Mouse (Mus musculus) liver, postnatal 0 days (tissue): ENCODE results near the gene Six1. TPM values are rescaled to one million over a fixed set of nuclear protein-coding genes. Genes with fewer than 3 reads are reported as not detected.
"Not testable (repeated sequence)": the region's sequence is repeated elsewhere in the genome, so short reads cannot be mapped to it uniquely, and the experiment has no call there.

Experiments used
- ATAC-seq: fragments of 200-750 bp; cut with Nextera tagmentation; 2 replicates; pipeline ENCODE4 v1.8.0; 2017; ENCODE audit warnings: mild to moderate bottlenecking, moderate library complexity
- DNase-seq: peaks from one replicate; pipeline ENCODE4 v3.0.0-alpha.2; 2016
- H3K27ac ChIP-seq: fragments of 300-500 bp; sonication (generic); 2 replicates; pipeline ENCODE4 v1.5.1; 2014; ENCODE audit warnings: antibody characterized with exemption, moderate library complexity, mild to moderate bottlenecking, low read depth
- H3K27me3 ChIP-seq: fragments of 300-500 bp; sonication (generic); 2 replicates; pipeline ENCODE4 v1.6.1; 2014; ENCODE audit warnings: low read length, control low read depth, mixed read lengths; ENCODE audit not compliant: insufficient read depth
- H3K36me3 ChIP-seq: fragments of 300-500 bp; sonication (generic); replicated peaks from 2 replicates; pipeline ENCODE4 v1.6.1; 2014; ENCODE audit warnings: mild to moderate bottlenecking, control low read depth, low read length, moderate library complexity, mixed read lengths; ENCODE audit not compliant: insufficient read depth
- H3K4me1 ChIP-seq: fragments of 300-500 bp; sonication (generic); 2 replicates; pipeline ENCODE4 v1.6.1; 2014; ENCODE audit warnings: antibody characterized with exemption, mild to moderate bottlenecking, control low read depth; ENCODE audit not compliant: insufficient read depth
- H3K4me2 ChIP-seq: fragments of 300-500 bp; sonication (generic); 2 replicates; pipeline ENCODE4 v1.6.1; 2014; ENCODE audit warnings: low read depth, mild to moderate bottlenecking, low read length, moderate library complexity, mixed read lengths
- H3K4me3 ChIP-seq: fragments of 300-500 bp; sonication (generic); 2 replicates; pipeline ENCODE4 v1.5.1; 2014; ENCODE audit warnings: low read depth, low read length
- H3K9ac ChIP-seq: fragments of 300-500 bp; sonication (generic); replicated peaks from 2 replicates; pipeline ENCODE4 v1.6.1; 2014; ENCODE audit warnings: mild to moderate bottlenecking, moderate library complexity
- H3K9me3 ChIP-seq: fragments of 300-500 bp; sonication (generic); 2 replicates; pipeline ENCODE4 v1.6.1; 2016; ENCODE audit warnings: mild to moderate bottlenecking, control low read depth, low read length, mixed read lengths
- CTCF ChIP-seq: sonication (generic); IDR thresholded peaks from 2 replicates; pipeline ENCODE4 v1.5.1; 2016; ENCODE audit warnings: antibody characterized with exemption, low read depth
- EP300 ChIP-seq: IDR thresholded peaks from 2 replicates; pipeline ENCODE4 v1.6.1; 2016; ENCODE audit warnings: antibody characterized with exemption, low read depth, mild to moderate bottlenecking
- WGBS: fragments of 180-500 bp; shearing (Covaris S2); extraction: QIAGEN DNeasy Blood & Tissue Kit; methylation state at CpG from one replicate; pipeline ENCODE4 v1.1.7; 2014; ENCODE audit not compliant: insufficient replicate concordance; 5-methylcytosine and 5-hydroxymethylcytosine counted together
- polyA plus RNA-seq: library from polyadenylated mRNA; unstranded; fragments of >200 nt; fragmentation: Nextera tagmentation; extraction: Ambion mirVana; gene quantifications from 2 replicates; pipeline ENCODE4 v1.2.1, GENCODE M21; 2015

The Six1 gene
- polyA plus RNA-seq, 1 experiment from 2014 or later = 0.04 TPM

GRCm38 (mm10) chr12:73088911-73089310, 35.2 kb upstream of the Six1 start:
- H3K9me3 ChIP-seq = no peaks in the 10 kb centered on the region
- H3K27ac ChIP-seq = no peak overlapping the region
- no peak for TF ChIP-seq CTCF
- TF ChIP-seq EP300 = no peak; the same call in 1 of the 2 replicates
- no peaks in the 10 kb centered on the region for H3K36me3 ChIP-seq
- no peaks in the 10 kb centered on the region for H3K27me3 ChIP-seq
- H3K4me3 ChIP-seq = no peak overlapping the region
- DNase-seq (peak; percentile 49), ATAC-seq (peak; percentile 62)
- 40% methylated on average over 5 of the region's 5 CpGs for WGBS
- H3K9ac ChIP-seq = no peak overlapping the region
- no peak overlapping the region for H3K4me2 ChIP-seq
- H3K4me1 ChIP-seq = 0 out of 2 replicates have a peak, but pooled peaks cover 2% of the 10 kb centered on the region

GRCm38 (mm10) chr12:73088500-73088899, 34.8 kb upstream of the Six1 start:
- TF ChIP-seq EP300 (no peak), CTCF (no peak)
- Histone ChIP-seq H3K27me3 (no peaks in the 10 kb centered on the region), H3K9ac (no peak overlapping the region), H3K4me1 (0 out of 2 replicates have a peak, but pooled peaks cover 2% of the 10 kb centered on the region), H3K4me3 (no peak overlapping the region), H3K9me3 (no peaks in the 10 kb centered on the region), H3K4me2 (no peak overlapping the region), H3K27ac (no peak overlapping the region), H3K36me3 (no peaks in the 10 kb centered on the region)
- WGBS = 58% methylated on average over 5 of the region's 5 CpGs
- ATAC-seq (no peak), DNase-seq (no peak)

- TF ChIP-seq CTCF (no peak), EP300 (no peak)
- Histone ChIP-seq H3K27me3 (no peaks in the 10 kb centered on the region), H3K27ac (no peak overlapping the region), H3K36me3 (no peaks in the 10 kb centered on the region), H3K4me1 (0 out of 2 replicates have a peak, but pooled peaks cover 2% of the 10 kb centered on the region), H3K4me2 (no peak overlapping the region), H3K9me3 (no peaks in the 10 kb centered on the region), H3K4me3 (no peak overlapping the region), H3K9ac (no peak overlapping the region)
- WGBS = 88% methylated on average over 7 of the region's 7 CpGs
- no peak for DNase-seq
- ATAC-seq = no peak
Measured at GRCm38 (mm10) chr12:73087086-73087485, 33.4 kb upstream of the Six1 start.

GRCm38 (mm10) chr12:73085739-73086630, 32.3 kb upstream of the Six1 start:
- H3K27ac ChIP-seq = no peak overlapping the region
- H3K9ac ChIP-seq = no peak overlapping the region
- H3K9me3 ChIP-seq = no peaks in the 10 kb centered on the region
- no peaks in the 10 kb centered on the region for H3K27me3 ChIP-seq
- H3K36me3 ChIP-seq = no peaks in the 10 kb centered on the region
- H3K4me3 ChIP-seq = no peak overlapping the region
- 0 out of 2 replicates have a peak, but pooled peaks cover 2% of the 10 kb centered on the region for H3K4me1 ChIP-seq
- no peak overlapping the region for H3K4me2 ChIP-seq
- DNase-seq = no peak
- no peak for TF ChIP-seq EP300
- no peak for TF ChIP-seq CTCF
- ATAC-seq = no peak
- 43% methylated on average over 11 of the region's 11 CpGs for WGBS

GRCm38 (mm10) chr12:73083773-73084172, 30.1 kb upstream of the Six1 start:
- DNase-seq (no peak), ATAC-seq (no peak)
- H3K27ac ChIP-seq = no peak overlapping the region
- H3K9me3 ChIP-seq = no peaks in the 10 kb centered on the region
- 0 out of 2 replicates have a peak, but pooled peaks cover 2% of the 10 kb centered on the region for H3K4me1 ChIP-seq
- H3K36me3 ChIP-seq = no peaks in the 10 kb centered on the region
- H3K9ac ChIP-seq = no peak overlapping the region
- 48% methylated on average over 4 of the region's 4 CpGs for WGBS
- TF ChIP-seq CTCF (no peak), EP300 (no peak)
- H3K4me2 ChIP-seq = no peak overlapping the region
- no peak overlapping the region for H3K4me3 ChIP-seq
- H3K27me3 ChIP-seq = no peaks in the 10 kb centered on the region

- ATAC-seq, H3K27ac ChIP-seq, H3K4me3 ChIP-seq, H3K4me2 ChIP-seq, H3K9ac ChIP-seq, H3K4me1 ChIP-seq, DNase-seq, H3K36me3 ChIP-seq, H3K9me3 ChIP-seq, H3K27me3 ChIP-seq: not testable (repeated sequence)
- WGBS = 78% methylated on average over 4 of the region's 4 CpGs
Measured at GRCm38 (mm10) chr12:73081828-73082227, 28.1 kb upstream of the Six1 start.
